Mouse (Mus musculus) heart, embryonic 11.5 days (tissue): ENCODE measurements around the gene Atg10. TPM values are rescaled to one million over a fixed set of nuclear protein-coding genes. Genes with fewer than 3 reads are reported as not detected.

Experiments used
- ATAC-seq: fragments of 200-750 bp; cut with Nextera tagmentation; replicated peaks from 2 replicates; pipeline ENCODE4 v1.8.0; 2017; ENCODE audit warnings: moderate library complexity; ENCODE audit not compliant: insufficient number of reproducible peaks, low FRiP score, low TSS enrichment
- H3K27ac ChIP-seq: fragments of 300-500 bp; sonication (generic); 2 replicates; pipeline ENCODE4 v1.5.1; 2014; ENCODE audit warnings: mild to moderate bottlenecking, low read depth, low read length
- H3K27me3 ChIP-seq: fragments of 300-500 bp; sonication (generic); 2 replicates; pipeline ENCODE4 v1.6.1; 2014; ENCODE audit warnings: mild to moderate bottlenecking, low read length, mixed read lengths; ENCODE audit not compliant: control insufficient read depth, insufficient read depth
- H3K36me3 ChIP-seq: fragments of 300-500 bp; sonication (generic); 2 replicates; pipeline ENCODE4 v1.6.1; 2014; ENCODE audit warnings: mild to moderate bottlenecking, low read length, moderate library complexity, mixed read lengths; ENCODE audit not compliant: control insufficient read depth, insufficient read depth
- H3K4me1 ChIP-seq: fragments of 300-500 bp; sonication (generic); 2 replicates; pipeline ENCODE4 v1.6.1; 2014; ENCODE audit warnings: low read length; ENCODE audit not compliant: control insufficient read depth, insufficient read depth
- H3K4me2 ChIP-seq: fragments of 300-500 bp; sonication (generic); 2 replicates; pipeline ENCODE4 v1.6.1; 2014; ENCODE audit warnings: mild to moderate bottlenecking, moderate library complexity
- H3K4me3 ChIP-seq: fragments of 300-500 bp; sonication (generic); 2 replicates; pipeline ENCODE4 v1.5.1; 2014; ENCODE audit warnings: low read depth, low read length
- H3K9ac ChIP-seq: fragments of 300-500 bp; sonication (generic); 2 replicates; pipeline ENCODE4 v1.6.1; 2014; ENCODE audit warnings: mild to moderate bottlenecking, low read depth, low read length, moderate library complexity
- H3K9me3 ChIP-seq: fragments of 300-500 bp; sonication (generic); replicated peaks from 2 replicates; pipeline ENCODE4 v1.6.1; 2016; ENCODE audit warnings: low read length; ENCODE audit not compliant: control insufficient read depth
- WGBS: fragments of 180-500 bp; shearing (Covaris S2); extraction: QIAGEN DNeasy Blood & Tissue Kit; methylation state at CpG from one replicate; pipeline ENCODE4 v1.1.7; 2014; ENCODE audit not compliant: insufficient replicate concordance; 5-methylcytosine and 5-hydroxymethylcytosine counted together
- polyA plus RNA-seq: library from polyadenylated mRNA; unstranded; fragments of >200 nt; fragmentation: Nextera tagmentation; extraction: Ambion mirVana; gene quantifications from 2 replicates; pipeline ENCODE4 v1.2.1, GENCODE M21; 2014

Gene Atg10
- polyA plus RNA-seq, 1 experiment from 2014 or later: 23.0 TPM

GRCm38 (mm10) chr13:91184226-91184625 is 39.5 kb downstream of the Atg10 start:
- Histone ChIP-seq H3K4me3 (no peak overlapping the region), H3K9me3 (no peaks in the 10 kb centered on the region), H3K27me3 (no peaks in the 10 kb centered on the region), H3K9ac (no peak overlapping the region), H3K27ac (no peak overlapping the region), H3K4me1 (no peaks in the 10 kb centered on the region), H3K4me2 (no peak overlapping the region), H3K36me3 (no peaks in the 10 kb centered on the region)
- WGBS: 66% methylated on average over 3 of the region's 3 CpGs
- ATAC-seq: no peak

DNA sequence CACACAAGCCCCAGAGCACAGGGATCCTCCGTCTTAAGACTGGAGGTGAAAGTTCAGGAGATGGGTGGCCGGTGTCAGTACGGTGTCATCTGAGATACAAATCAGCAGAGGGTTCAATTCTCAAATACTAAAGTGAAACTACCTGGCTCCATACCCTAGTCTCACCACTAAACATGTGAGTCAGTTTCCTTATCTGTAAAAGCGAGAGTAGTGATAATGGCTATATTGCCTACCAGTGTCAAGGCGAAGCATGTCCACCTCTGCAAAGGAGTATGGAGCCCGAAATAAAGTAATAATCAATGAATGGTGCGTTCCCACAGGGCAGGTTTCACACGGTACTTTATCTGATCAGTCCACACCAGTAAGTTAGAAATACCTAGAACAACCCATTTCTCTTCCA is 43.4 kb downstream of the Atg10 start:
- no peak for ATAC-seq
- H3K36me3 ChIP-seq: no peaks in the 10 kb centered on the region
- 76% methylated on average over 8 of the region's 8 CpGs for WGBS
- H3K27ac ChIP-seq: no peak overlapping the region
- H3K27me3 ChIP-seq: no peaks in the 10 kb centered on the region
- no peaks in the 10 kb centered on the region for H3K9me3 ChIP-seq
- no peak overlapping the region for H3K9ac ChIP-seq
- H3K4me3 ChIP-seq: no peak overlapping the region
- H3K4me1 ChIP-seq: no peaks in the 10 kb centered on the region
- no peak overlapping the region for H3K4me2 ChIP-seq

GRCm38 (mm10) chr13:91179174-91179899 is 44.4 kb downstream of the Atg10 start:
- WGBS: 75% methylated on average over 8 of the region's 8 CpGs
- ATAC-seq: no peak
- no peak overlapping the region for H3K4me2 ChIP-seq

GRCm38 (mm10) chr13:91178428-91179160 is 45.2 kb downstream of the Atg10 start:
- H3K4me2 ChIP-seq: no peak overlapping the region
- ATAC-seq: no peak
- no peaks in the 10 kb centered on the region for H3K9me3 ChIP-seq
- WGBS: 62% methylated on average over 9 of the region's 9 CpGs
- no peaks in the 10 kb centered on the region for H3K4me1 ChIP-seq
- no peaks in the 10 kb centered on the region for H3K27me3 ChIP-seq
- H3K9ac ChIP-seq: no peak overlapping the region
- no peaks in the 10 kb centered on the region for H3K36me3 ChIP-seq
- H3K4me3 ChIP-seq: no peak overlapping the region
- no peak overlapping the region for H3K27ac ChIP-seq

More at GRCm38 (mm10) chr13:91179174-91179899, 44.4 kb downstream of the Atg10 start:
- H3K9me3 ChIP-seq: no peaks in the 10 kb centered on the region
- no peaks in the 10 kb centered on the region for H3K36me3 ChIP-seq
- no peak overlapping the region for H3K4me3 ChIP-seq
- no peak overlapping the region for H3K9ac ChIP-seq
- H3K4me1 ChIP-seq: no peaks in the 10 kb centered on the region
- H3K27me3 ChIP-seq: no peaks in the 10 kb centered on the region
- H3K27ac ChIP-seq: no peak overlapping the region

DNA sequence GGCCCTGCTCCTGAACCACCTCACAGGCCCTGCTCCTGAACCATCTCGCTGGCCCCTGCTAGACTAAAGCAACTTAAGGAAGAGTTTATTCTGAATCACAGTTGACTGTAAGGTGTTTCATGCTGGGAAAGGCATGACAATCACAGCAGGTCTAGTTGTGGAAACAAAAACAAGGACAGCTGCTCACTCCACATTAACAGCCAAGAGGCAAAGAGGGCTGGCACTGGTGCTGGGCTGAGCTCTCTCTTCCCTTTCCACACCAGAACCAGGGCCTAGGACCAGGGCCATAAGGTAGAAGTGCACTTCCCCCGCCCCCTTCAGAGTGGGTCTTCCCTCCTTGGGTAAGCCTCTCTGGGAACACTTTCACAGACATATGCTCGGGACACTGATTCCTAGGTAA is 48.4 kb downstream of the Atg10 start:
- H3K36me3 ChIP-seq: no peaks in the 10 kb centered on the region
- no peak overlapping the region for H3K4me3 ChIP-seq
- no peak overlapping the region for H3K27ac ChIP-seq
- 61% methylated on average over 3 of the region's 3 CpGs for WGBS
- no peaks in the 10 kb centered on the region for H3K4me1 ChIP-seq
- no peak for ATAC-seq
- H3K27me3 ChIP-seq: no peaks in the 10 kb centered on the region
- no peak overlapping the region for H3K9ac ChIP-seq
- H3K4me2 ChIP-seq: no peak overlapping the region
- no peaks in the 10 kb centered on the region for H3K9me3 ChIP-seq

DNA sequence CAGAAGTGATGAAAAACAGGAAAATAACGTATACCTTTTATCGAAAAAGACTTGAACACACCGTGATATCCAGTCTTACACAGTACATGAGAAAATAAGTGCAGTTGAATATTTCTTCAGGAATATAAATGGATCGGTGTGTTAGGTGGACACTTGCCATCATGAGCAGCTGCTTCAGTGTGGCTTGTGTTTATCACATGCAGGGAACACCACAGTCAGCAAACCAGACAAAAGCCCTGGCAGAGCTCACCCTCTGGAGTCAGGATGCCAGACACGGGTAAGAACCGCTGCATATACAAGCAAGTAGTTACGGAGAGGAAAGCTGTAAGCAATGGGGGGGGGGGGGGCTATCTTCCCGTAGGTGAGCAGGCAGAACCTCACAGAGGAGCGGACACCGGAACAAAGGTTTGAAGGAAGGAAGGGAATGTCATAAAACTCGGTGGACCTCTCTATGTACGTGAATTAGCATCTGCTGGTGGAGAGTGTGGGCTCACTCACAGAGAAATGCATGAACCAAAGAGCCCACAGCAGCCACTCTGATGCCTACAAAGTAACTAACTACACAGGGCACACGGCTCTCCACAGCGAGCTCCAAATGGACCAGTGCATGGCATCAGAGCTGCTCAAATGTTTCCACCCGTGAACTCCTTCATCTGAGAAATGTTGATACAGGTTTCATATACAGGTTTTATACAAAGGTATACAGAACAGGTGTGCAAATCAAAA is 51.8 kb downstream of the Atg10 start:
- Histone ChIP-seq H3K9ac (no peak overlapping the region), H3K4me1 (peaks cover 3% of the 10 kb centered on the region; the same call in 1 of the 2 replicates), H3K4me2 (no peak overlapping the region), H3K9me3 (no peaks in the 10 kb centered on the region), H3K27ac (no peak overlapping the region), H3K36me3 (no peaks in the 10 kb centered on the region), H3K4me3 (no peak overlapping the region), H3K27me3 (no peaks in the 10 kb centered on the region)
- 87% methylated on average over 15 of the region's 15 CpGs for WGBS
- ATAC-seq: no peak

DNA sequence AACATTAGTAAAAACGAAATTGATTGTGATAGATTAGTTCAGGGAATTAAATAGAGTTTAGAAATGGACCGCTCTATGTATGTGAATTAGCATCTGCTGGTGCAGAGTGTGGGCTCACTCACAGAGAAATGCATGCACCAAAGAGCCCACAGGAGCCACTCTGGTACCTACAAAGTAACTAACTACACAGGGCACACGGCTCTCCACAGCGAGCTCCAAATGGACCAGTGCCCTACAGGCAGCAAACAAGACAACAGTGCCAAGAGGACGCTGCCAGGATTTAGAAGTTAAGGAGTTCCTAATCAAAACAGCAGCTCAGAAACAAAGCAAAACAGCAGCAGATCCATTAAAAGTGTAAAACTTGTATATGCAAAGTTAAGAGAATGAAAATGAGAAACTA is 52.6 kb downstream of the Atg10 start:
- Histone ChIP-seq H3K4me2 (no peak overlapping the region), H3K4me1 (peaks cover 6% of the 10 kb centered on the region), H3K9me3 (no peaks in the 10 kb centered on the region), H3K4me3 (no peak overlapping the region), H3K36me3 (no peaks in the 10 kb centered on the region), H3K9ac (no peak overlapping the region), H3K27ac (no peak overlapping the region), H3K27me3 (no peaks in the 10 kb centered on the region)
- 82% methylated on average over 5 of the region's 5 CpGs for WGBS
- no peak for ATAC-seq

DNA sequence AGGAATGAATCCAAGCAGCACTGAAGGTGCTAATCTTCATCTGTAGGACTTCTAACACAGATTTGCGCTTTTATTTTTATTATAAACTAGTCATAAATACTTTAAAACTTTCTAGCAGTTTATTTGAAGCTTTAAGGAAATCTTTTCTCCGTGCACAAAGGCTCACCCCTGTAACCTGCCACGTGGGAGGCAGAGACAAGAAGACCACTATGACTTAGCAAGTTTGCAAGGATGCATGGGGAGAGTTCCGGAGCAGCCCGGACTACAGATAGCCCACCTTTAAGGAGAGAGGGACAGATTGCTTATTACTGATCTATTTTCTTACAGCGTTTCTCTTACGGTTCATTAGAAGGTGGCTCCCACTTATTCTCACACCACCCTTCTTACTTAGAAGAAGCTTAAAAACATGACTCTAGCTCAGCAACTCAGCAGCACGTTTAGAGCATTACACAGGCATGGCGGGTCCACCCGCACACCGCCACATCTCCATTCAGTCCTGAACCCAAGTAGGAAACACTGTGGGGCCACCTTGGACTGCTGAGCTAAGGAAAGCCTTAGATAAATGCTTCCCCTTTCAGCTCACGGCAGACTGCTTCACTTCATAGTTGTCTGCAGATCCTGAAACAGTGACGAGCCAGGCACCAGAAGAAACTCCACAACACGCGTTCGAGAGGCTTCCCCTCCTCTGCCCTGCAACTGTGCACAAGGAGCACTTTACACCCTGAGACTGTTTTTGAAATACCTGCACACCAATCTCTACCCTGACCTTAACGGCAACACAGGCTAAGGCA is 54.0 kb downstream of the Atg10 start:
- H3K4me2 ChIP-seq: no peak overlapping the region
- no peak overlapping the region for H3K9ac ChIP-seq

More for the DNA sequence above, 54.0 kb downstream of the Atg10 start:
- H3K4me3 ChIP-seq: no peak overlapping the region
- H3K4me1 ChIP-seq: peaks cover 20% of the 10 kb centered on the region
- no peak overlapping the region for H3K27ac ChIP-seq
- H3K27me3 ChIP-seq: no peaks in the 10 kb centered on the region
- no peak for ATAC-seq
- H3K36me3 ChIP-seq: no peaks in the 10 kb centered on the region
- H3K9me3 ChIP-seq: no peaks in the 10 kb centered on the region
- 58% methylated on average over 17 of the region's 17 CpGs for WGBS
